Mouse (Mus musculus) neural tube, embryonic 10.5 days (tissue): ENCODE data around the gene H2afy2.

Source experiments
- DNase-seq: peaks from one replicate; pipeline ENCODE4 v3.0.0-alpha.2; 2017; ENCODE audit warnings: low spot score; ENCODE audit errors: extremely low spot score

Gene H2afy2

DNA sequence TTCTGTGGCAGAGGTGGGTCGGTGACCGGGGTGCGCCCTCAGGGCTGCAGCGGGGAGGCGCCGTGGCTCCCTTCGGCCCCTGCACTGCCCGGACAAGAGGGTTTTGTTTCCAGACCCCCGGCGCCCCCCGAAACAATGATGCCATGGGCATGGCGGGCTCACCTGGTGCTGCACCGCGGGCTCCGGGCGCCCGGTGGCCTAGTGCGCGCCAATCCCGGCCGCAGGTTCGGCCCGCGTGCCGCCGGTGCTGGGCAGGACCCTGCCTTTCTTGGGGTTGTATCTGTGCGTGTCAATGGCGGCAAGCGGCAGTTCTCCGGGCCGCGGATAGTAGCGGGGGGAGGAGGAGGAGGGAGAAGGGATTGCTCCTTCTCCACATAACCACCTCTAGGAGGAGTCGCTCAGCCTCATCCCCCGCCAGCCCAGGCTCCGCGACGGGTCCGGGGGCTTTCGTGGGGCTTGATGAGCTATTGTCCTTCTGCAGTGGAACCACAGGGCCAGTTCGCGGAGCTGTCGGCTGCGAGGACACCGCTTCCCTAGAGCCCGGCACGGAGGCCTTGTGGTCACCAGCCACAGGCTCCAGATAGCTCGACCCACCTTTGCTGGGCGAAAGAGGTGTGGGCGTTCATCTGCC, at the start of gene H2afy2:
Gene H2afy2, minus strand, starts transcription at position 527 of the 631 bp plus-strand sequence.
- peak; percentile 92 for DNase-seq

DNA sequence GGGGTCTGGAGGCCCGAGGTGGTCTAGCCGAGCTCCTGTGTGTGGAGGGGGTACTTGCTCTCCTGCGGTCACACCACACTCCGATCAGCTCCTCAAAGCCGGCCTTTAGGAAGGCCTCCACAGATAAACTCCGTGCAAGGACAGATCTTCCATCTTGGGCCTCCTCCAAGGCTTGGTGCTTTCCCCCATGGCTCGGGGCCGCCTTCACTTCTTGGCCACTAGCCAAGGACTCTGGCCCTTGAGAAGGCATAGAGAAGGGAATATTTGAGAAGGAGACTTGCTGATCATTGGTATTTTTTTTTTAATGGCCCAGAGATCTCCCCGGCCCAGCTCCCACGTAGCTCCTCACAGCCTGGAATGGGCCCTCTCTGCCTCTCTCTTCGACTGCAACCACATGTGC, 48.8 kb upstream of the H2afy2 start:
- no peak for DNase-seq

DNA sequence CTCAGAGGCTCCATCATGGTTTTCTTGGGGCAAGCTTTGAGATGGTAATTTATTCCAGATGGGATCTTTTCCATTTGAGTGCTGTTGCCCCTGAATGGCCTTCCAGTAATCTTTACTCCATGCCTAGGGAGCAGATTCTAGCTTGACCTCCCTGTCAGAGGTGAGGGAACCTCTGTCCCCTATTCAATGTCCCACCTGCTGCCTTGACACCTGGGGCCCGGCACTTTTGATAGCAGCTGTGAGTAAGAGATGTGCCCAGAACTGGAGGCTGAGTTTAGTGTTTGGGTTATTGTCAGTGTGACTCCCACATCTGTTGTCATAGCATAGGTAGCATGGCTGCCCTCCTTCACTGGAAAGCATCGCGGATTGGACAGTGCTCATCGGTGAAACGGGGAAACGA, 47.8 kb upstream of the H2afy2 start:
- DNase-seq = no peak

DNA sequence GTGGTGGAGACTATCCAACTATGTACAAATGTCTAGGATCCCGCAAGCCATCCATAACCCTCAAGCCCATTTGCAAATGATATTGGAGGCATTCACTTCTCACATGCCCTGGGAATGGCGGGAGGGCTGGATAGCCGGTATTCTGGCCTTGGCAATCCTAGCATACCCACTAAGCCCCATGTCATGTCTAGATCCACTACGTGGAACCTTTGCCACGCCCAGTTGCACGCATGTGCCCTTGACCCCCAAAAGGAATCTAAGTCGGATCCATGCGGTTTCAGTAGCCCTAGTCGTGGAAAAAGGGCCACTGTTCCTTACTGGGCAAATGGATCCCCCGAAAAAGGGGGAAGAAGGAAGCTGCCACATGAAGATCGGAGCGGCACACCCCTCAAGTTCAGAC, 47.3 kb upstream of the H2afy2 start:
- DNase-seq = no peak

DNA sequence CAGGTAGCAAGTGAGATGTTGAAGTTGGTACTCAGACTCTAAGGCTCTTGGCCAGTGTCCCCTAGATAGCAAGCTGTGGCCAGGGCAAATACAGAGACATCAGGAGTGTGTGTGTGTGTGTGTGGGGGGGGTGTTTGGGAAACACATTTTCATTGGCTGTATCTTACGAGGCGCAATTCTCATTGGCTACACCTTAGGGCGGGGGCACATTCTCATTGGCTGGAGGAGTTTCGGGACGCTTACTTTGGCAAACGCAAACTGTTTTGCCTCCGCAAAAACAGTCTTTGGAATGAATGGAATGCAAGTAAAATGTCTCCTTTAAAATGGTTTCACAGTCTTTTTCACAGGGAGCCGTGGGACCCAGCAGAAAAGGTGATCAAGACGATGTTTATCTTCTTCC, 46.9 kb upstream of the H2afy2 start:
- DNase-seq = no peak

- no peak for DNase-seq
Observed at GRCm38 (mm10) chr10:61829046-61829445, 45.1 kb upstream of the H2afy2 start.

DNA sequence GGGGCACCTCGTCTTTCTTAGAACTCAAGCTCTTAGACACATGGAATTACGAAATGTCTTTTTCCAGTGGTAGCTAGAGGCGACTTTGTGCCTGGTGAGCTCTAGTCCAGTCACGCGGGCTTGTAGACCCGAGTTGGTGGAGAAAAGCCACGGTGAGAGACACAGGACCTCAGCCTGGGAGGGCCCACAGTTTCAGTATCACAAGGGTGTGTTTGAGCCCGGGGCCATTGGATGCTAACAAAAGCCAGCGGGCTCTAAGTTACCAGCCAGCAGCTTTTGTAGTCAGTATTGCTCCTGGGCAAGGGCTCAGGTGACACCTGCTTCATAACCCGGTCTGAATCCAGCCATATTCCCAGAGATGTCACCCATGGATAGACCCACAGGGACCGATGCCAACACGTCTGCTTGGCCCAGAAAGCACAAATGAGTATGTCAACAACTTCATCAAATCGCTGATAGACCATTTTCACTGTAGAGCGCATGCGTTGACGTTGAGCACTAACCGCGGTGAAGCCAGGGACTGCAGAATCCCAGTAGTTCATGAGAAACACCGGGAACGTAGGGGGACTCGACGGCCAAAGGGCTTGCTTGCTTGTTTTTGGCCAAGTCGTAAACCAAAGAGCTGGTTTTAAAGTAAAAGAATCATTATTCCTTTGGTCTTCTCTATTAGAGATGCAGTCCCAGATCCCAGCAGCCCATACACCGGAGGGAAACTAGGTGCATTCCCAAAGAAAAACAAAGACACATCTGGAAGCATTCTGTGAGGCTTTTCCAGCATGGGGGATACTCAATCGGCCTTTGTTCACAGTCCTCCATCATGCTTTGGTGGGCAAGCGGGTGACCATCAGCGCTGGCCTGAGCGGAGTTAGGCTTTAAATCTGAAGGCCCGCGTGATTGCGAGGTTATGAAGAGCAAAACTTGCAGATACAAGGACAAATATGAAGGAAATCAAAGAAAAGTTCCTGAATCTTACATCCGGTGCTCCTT, 44.3 kb upstream of the H2afy2 start:
- DNase-seq = peak; percentile 46

GRCm38 (mm10) chr10:61826753-61827435, 42.9 kb upstream of the H2afy2 start:
- peak; percentile 48 for DNase-seq

DNA sequence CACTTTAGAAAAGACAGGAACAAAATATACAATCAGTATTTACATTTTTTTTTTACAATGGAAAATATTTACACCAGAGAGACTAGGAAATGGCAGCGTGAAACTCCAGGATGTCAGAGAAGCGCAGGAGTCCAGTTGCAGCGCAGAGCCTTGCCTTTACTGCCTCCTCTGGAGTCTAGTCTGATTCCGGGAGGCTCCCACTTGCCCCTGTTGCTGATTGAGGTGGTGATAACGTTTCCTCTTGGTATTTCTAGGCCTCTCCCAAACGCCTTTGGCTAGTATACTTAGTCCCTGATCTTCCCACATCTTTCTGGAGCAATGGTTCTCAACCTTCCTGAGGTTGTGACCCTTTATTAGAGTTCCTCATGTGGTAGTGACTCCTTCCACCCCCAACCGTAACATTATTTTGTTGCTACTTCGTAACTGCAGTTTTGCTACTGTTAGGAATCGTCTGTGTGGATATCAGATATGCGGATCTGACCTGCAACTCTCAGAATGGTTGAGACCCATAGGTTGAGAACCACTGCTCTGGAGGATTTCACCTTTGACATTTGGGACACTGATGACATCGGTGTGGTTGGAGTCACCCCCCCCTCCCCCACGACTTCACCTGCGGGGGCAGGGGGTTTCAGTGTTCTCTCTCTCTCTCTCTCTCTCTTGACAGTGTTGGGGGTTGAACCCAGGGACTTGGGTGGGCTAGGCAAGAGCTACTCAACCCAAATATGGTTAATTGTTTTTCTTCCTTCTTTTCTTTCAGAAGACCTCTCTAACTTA, 42.2 kb upstream of the H2afy2 start:
- no peak for DNase-seq

DNA sequence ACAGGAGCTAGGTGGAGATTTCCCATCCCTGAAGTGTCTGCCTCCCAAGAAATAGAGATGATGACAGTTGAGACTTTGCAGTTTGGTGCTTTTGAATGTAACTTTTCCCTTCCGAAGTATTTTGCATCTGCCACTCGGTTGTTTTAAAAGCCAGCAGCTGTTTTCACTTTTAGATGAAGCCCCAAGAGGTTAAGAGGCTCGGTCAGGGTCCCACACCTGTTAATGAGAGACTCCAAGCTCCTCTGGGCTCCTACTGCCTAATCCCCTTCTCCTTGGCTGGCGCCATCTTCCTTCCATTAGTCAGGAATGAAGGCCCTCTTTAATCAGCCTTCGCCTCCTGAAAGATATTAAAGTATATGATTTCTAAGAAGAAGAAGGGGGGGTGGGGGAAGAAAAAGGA, 41.6 kb upstream of the H2afy2 start:
- no peak for DNase-seq

DNA sequence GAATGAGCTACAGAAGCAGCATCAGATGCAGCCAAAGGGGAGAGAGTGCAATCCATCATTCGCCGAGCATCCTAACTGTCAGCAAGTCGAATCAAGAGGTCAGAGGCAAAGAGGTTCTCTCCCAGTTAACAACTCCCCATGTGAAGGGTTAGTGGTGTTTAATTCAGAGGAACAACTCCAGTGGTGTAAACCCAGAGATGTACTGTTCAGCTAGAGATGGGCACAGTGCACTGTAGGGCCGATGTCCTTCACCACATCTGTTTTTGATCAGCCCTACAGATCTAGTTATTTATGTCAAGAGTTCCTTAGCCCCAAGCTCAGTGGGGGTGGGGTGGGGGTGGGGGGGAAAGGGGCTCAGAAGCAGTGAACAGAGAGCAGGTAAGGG, 39.8 kb upstream of the H2afy2 start:
- no peak for DNase-seq

- peak; percentile 62 for DNase-seq
Observed at GRCm38 (mm10) chr10:61822968-61823730, 39.2 kb upstream of the H2afy2 start.

GRCm38 (mm10) chr10:61820050-61820449, 36.1 kb upstream of the H2afy2 start:
- no peak for DNase-seq

DNA sequence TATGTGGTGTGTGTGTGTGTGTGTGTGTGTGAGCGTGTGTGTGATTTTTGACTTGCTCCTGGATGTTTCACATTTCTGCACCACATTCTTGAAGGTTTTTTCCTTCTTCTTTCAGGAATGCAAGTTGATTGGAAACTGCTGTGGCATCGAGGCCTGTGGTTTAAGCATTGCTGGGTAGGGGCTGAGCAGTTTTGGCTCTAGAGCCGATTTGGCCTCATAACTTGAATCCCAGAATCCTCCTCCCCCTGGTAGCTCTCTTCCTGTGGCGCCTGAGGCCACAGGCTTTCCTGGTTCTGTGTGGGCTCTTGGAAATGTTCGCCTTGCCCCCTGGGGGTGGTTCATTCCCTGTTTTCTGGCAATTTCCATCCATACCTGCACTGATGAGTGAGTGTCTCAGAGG, 28.0 kb upstream of the H2afy2 start:
- DNase-seq = no peak

- no peak for DNase-seq
Observed at GRCm38 (mm10) chr10:61798133-61798576, 14.2 kb upstream of the H2afy2 start.

DNA sequence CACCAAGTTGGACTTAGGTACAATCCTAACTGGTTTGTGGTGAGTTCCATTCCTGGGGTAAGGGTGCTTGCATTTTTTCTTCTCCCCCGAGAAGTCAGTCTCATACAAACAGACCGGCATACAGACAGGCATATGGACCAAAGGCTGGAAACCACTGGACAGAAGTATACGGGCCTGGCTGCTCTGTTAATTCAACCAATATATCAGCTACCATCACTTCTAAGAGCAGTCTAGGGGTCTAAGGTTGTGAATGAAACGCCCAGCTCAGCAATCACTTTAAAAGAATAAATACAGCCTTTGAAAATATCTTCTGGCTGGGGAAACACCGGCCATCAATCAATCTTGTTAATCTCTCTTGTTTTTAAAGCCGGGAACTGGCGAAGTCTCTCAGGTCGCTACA, 11.5 kb upstream of the H2afy2 start:
- no peak for DNase-seq

DNA sequence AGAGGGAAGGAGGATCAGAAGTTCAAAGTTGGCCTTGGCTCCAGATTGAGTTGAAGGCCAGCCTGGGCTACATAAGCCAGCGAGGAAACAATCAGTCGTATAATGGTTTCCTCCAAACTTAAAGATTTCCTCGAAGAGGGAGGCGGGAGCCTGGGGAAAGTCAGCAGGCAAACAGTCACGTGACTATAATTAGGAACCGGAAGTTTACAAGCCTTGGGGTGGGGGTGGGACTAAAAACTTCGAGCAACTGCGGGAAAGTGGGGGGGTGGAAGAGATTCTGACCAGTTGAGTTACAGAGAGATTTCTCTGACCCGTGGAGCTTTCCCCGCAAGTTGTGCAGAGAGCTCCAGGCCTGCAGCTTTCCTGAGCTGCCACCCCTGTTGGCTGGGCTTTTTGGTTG, 11.0 kb upstream of the H2afy2 start:
- no peak for DNase-seq

DNA sequence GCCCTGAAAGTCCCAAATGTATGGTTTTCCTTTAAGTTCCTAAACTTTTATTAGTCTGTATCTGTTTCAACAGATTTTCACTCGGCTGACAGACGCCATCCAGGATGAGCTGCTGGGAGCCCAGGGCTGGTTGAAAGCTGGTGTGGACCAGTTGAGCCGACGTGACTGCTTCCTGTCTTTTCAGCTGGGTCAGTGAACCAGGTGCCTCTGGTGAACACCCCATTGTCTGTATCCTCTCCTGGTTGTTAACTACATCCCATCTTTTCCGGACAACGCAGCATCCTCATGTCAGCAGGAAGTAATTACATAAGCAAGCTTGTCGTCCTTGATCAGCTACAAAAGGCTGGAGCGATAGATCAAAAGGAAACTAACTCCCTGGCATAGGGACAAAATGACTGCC, 9.1 kb upstream of the H2afy2 start:
- DNase-seq = no peak

DNA sequence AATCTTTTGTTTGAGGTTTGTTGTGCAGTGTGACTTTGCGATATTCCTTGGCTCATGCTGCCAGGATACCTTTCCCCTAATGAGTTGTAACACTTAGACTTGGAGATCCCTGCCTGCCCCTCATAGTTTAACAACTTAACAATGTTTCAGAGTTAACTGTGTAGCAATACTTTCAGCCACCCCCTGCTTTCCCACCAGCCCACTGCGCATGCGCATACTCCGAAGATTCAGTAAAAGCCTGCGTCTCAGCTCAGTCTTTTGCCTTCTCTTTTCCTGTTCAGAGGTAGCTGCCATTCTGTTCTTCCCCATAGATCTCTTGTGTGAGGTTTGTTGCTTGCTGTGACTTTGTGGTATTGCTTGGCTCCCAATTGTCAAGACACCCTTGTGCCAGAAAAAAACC, 4.6 kb upstream of the H2afy2 start:
- DNase-seq = no peak

GRCm38 (mm10) chr10:61787541-61788313, 3.8 kb upstream of the H2afy2 start:
- DNase-seq = no peak
